Mouse (Mus musculus): ENCODE measurements at regions not wholly inside any gene's neighbourhood (a gene's known extent, or its start where the extent isn't known, plus 50 kb on each side); places are given as distances from the start of the nearest gene placed in this dataset.
"Not testable (repeated sequence)": the region's sequence is repeated elsewhere in the genome, so short reads cannot be mapped to it uniquely, and the experiment has no call there.

DNA sequence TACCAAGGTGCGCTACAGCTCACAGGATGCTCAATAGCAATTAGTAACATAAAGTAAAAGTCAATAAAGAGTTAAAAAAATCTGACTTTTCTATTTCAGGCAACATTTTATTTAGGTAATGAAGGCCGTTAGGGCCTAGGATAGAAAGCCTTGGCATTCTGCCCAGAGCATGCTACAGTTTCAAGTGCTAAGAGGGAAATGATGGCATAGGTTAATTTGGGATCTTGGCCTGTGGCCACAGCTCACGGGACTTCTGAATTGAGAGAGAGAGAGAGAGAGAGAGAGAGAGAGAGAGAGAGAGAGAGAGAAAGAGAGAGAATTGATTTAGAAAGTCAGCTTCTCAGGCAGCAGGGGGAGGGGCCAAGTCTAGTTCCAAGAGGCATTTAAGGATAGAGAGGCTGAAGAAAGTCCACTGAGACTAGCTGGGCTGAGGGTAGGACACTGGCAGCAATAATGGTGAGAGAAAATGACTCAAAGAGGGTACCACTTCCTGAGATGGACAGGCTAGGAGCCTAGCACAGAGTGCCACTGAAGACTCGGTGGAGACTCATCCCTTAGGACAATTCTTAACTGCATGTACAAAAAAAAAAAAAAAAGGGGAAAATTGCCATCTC, 52.6 kb upstream of the Klf14 start:
- DNase-seq (ENCODE audit: low spot score) = peak; percentile 25

DNA sequence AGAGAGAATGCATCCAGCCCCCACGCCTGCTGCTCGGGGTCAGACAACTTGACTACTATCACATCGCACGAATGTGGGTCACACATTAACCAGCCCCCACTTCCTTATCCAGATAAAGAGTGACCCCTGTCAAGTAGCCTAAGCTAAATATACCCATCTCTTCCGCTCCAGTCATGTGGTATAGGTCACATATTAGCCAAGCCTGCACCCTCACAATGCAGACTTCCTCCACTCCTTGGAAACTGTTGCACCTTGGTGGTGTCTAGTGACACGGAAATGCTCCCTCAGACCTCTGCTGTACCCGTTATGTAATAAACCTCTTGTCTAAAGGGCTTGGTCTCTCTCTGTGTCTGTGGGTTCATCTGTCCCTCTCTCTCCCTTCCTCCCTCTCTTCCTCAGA, 57.7 kb upstream of the Klf14 start:
- no peak for DNase-seq (ENCODE audit: low spot score)

DNA sequence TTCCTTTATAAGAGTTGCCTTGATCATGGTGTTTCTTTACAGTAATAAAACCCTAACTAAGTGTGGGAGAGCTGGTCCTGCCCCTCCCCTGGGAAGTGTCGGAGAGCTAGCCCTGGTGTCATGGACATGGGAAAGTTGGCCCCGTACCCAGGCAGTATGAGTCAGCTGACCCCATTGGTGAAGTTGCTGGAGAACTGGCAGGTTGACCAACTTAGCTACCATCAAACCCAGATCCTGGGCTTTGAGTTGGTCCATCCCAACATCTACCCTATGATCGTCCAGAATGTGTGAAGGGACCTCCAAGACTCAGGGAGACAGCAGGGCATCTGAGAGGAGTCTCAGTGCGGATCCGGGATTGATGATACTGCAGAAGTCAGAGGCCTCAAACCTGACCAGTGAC, 62.9 kb upstream of the Klf14 start:
- DNase-seq (ENCODE audit: low spot score) = no peak

DNA sequence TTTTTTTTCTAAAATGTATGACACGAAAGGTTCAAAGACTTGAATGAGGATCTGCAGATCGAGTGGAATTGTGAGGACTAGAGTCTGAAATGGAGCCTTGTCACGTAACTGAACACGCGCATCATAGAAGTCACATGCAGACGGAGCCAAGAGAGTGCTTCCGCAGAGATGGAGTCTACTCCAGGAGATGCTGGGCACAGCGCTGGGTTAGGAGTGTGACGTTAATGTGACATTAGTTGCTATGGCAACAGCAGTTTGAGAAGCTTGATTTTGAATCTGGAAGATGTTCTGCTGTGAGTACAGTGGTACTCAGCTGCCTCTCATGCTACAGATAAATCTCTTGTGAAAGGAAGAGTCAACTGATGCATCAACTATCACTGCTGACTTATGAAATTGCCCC, 70.9 kb upstream of the Klf14 start:
- DNase-seq (ENCODE audit: low spot score) = no peak

DNA sequence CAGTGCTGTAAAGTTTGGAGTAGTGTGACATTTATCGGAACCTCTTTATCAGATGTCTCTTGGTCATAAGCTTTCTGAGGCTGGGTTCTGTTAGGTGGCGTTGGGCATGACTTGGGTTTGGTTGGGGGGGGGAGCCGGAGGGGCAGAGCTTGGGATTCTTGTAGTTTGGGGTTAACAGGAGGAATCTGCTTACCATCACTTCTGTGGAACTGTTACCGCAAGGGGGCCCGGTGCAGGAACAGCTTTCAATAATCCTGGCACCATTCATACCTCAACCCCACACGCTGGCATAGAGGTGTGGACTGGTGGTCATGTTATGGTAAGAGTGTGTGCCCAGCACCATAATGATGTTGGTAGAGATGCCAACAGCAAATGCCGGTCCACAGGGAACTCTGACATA, 72.1 kb upstream of the Klf14 start:
- DNase-seq (ENCODE audit: low spot score) = no peak

DNA sequence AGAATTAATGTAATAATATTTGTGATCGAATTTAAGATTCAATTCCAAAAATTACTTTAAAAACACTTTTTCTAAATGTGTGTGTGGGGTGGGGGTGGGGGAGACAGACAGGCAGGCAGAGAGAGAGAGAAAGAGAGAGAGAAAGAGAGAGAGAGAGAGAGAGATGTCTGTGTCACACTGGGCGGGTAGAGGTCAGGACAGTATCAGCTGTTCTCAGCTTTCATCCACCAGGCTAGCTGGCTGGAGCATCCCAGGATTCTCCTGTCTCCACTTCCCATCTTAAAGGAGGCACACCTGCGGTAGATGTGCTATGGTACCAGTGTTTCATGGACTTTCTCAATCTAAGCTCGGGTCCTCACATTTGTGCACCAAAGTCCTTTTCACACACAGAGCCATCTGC, 73.3 kb upstream of the Klf14 start:
- DNase-seq (ENCODE audit: low spot score) = no peak

DNA sequence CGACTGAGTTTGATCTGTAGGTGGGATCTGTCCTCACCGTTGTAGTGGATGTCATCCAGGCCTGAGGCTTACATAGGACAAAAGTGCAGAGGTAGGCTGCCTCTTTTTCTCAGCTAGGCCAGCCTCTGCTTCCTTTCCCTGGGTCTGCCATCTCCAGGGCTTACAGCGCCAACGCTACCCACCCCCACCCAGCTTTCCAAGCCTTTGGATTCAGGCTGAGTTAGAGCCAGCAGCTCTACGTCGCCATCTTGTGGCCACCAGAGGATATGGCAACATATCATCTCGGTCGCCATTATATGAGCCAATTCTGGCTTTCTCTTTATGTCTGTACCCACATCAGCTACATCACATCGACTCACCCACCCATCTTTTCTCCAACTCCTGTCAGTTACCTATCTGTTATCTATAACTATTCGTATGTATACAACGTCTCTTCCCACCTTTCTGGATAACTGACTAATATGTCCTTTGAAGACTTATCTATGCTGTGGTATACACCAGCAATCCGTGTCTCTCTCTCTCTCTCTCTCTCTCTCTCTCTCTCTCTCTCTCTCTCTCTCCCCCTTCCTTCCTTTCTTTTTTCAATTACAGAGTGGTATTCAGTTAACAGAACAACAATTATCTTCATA, 74.2 kb upstream of the Klf14 start:
- no peak for DNase-seq (ENCODE audit: low spot score)

DNA sequence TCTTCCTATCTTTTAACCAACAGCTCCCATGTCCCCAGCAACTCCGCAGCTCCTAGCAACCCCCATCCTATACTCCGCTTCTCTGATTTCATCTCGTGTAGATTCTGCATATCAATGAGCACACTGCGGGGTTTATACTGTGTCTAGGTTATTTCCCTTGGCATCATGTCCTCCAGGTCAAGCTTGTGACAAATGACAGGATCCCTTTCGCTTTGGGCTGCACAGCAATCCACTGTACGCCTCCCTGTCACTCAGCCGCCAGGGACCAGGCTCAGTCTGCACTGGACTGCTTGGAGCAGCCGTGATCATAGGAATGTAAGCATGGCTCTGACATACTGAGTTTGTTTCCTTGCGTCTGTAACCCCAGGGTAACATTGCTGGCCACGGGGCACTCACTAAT, 75.9 kb upstream of the Klf14 start:
- DNase-seq (ENCODE audit: low spot score) = no peak

DNA sequence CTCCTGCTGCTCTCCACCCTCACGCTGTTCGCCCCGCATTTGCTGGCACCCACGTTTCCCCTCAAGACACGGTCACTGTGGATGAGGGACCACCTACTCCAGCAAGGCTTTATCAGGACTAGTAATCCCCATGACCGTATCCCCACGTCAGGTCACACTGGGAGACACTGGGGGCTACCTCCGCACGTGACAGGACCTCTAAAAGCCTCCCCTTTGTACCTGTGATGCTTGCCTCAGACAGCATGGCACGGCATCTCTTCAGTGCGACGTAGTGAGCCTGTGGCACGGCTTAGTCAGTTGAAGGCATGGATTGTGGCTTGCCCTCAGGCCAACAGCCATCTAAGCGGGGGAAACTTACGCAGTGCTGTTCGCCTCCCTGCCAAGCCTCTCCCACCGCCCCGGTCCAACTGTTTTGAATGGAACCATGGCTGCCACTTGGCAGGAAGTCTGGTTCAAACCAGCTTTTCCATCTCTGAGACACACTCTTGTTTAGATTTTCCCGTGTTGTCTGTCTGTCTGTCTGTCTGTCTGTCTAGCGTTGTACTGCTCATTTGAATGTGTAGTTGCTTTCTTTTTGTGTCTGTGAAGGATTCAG, 79.0 kb upstream of the Klf14 start:
- no peak for DNase-seq (ENCODE audit: low spot score)

DNA sequence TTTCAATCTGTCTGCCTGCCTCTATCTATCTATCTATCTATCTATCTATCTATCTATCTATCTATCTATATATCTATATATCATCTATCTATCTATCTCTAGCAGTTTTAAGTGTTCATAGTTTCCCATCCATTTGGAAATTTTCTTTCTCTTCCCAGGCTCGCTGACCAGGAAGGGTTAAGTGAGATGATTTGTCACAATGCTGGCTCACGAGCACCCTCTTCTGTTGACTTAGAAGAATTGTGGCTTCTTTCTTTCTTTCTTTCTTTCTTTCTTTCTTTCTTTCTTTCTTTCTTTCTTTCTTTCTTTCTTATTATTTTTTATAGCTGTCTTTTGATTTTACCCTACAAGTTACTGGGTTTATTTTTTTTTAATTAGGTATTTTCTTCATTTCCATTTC, 79.6 kb upstream of the Klf14 start:
- DNase-seq (ENCODE audit: low spot score) = not testable (repeated sequence)

DNA sequence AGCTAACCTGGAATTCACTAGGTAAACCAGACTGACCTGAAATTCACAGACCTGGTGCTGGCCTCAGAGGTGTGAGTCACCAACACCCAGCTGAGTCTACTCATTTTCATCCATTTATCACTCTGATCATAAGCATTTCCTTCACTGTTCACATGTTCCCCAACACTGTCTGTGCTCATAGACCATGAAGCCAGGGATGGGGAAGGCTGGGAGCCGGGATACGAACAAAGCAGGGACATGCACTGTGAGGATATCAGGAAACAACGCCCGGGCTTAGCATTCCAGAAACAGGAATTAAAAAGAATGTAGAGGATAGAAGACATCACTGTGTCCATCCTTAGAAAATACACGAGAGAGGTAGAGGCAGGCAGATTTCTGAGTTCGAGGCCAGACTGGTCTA, 80.6 kb upstream of the Klf14 start:
- no peak for DNase-seq (ENCODE audit: low spot score)

DNA sequence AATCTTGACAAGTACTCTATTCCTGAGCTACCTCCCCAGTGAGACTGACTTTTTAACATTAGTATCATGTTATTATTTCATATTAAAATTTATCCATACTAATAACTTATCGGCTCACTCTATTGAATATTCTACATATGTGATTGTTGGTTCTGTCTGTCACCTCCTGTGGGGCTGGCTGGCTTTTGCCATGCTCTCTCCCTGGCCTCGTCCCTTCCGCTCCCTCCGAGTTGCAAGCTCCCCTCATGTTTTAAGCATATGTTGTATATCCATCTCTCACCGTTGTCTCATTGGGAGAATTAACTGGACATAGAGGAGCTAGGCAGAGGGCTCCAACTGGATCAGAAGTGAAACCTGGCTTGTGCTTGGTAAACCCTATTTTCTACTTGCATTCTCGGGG, 81.9 kb upstream of the Klf14 start:
- DNase-seq (ENCODE audit: low spot score) = no peak

DNA sequence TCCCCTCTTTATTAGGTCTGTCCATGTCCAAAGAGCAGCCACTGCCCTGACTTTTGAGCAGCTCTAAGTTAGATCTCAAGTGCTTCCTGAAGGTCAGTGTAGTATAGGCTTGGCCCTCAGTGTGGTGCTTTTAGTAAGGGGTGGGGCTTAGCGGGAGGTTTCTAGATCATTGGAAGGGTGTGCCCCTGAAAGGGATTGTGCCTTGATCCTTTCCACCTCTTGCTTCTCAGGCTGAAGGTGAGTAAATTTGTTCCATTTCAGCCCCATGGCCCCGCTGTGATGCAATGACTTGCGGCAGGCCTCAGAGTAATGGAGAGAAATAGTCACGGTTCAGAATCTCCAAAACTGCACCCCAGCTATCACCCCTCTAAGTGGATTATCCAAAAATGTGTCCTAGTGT, 84.5 kb upstream of the Klf14 start:
- DNase-seq (ENCODE audit: low spot score) = no peak

DNA sequence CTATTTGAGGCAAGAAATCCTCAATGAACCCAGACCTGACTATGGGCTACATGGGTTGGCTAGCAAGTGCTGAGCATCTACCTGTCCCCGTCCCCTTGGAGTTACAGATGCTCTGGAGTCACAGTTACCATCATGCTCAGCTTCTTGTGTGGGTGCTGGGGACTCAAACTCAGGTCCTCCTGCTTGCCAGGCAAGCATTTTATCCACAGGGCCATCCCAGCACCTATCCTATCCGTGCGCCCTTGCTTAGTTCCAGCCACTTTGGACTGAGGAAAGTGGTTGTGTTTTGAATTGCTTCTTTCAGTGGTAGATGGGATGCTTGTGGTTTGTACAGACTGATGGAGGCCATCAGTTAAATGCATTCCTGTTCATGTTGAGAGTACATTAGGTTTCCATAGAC, 85.0 kb upstream of the Klf14 start:
- no peak for DNase-seq (ENCODE audit: low spot score)

DNA sequence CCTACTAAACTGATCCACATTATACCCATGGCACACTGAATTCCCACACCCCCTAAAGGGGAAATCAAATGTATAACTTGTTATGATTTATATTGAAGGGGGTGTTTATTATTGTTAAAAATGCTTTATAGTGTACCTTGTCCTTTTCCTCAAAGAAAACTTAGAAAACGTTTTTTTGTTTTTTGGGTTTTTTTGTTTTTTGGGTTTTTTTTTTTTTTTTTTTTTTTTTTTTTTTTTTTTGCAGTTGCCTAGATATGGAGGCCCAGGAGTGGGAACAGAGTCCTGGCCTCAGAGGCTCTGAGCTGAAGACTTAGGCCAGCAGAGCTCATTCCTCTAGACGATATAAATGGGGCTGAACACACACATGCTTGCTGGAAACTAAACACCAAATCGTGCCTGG, 87.3 kb upstream of the Klf14 start:
- DNase-seq (ENCODE audit: low spot score) = no peak

DNA sequence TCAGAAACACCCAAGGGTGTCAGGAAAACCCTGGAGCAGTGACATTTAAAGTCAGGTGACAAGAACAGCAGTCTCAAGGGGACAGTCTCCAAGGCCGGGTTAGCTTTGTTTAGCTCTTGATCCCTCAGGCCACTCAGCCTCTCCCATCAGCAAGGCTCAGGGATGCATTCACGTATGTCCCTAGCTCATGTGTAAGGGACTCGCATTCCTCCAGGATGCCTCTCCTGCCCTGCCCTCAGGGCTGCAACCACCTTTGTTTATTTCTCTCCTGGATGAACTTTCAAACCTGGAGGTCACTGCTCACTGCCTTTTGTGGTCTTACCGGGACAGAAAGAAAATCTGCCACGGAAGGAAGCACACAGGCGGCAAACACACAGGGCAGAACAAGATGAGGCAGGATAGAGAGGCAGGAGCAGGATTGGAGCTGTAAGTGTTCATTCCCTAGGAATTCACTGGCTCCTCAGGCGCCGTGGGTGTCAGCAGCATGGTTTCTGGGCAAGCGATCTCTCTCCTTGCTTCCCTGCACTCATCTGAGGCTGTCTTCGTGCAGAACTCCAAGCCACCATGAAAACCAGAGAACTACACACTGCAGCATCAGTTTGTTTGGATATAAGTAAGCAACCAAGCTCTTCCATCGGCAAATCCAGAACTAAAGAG, 90.2 kb upstream of the Klf14 start:
- DNase-seq (ENCODE audit: low spot score) = no peak

DNA sequence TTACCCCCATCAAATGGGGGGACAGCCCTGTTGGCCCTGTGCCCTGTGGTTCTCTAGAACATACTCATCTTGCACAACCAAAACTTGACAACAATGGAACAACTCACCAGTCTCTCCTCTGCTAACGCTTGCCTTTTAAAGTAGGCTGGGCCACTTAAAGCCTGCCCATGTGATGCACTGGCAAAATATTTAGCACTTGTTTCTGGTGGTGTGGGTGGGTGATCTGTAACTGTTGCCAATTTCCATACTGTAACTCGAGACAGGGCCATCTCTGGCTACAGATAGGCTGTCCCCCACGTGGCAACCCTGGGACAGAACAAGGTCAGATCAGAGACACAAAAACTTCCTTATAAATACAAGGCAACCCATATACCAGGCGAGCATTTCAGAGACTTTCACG, 92.0 kb upstream of the Klf14 start:
- no peak for DNase-seq (ENCODE audit: low spot score)

DNA sequence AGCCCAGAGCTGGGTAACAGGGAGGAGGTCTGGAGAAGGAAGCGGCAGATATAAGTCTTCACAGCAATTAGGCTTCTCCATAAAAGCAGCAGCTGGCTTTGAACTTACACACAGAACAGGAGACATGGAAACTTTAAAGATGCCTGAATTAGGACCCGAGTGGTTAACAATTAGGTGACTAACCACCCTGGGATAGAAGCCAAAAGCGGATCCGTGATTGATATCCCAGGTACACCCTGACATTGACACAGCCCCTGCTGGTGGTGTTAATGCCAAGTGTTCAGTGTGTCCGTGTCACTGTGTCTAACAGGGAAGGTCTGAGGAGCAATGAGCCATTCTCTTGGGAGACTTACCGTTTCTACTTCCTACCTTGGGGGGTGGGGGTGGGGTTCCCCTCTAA, 92.9 kb upstream of the Klf14 start:
- DNase-seq (ENCODE audit: low spot score) = no peak

DNA sequence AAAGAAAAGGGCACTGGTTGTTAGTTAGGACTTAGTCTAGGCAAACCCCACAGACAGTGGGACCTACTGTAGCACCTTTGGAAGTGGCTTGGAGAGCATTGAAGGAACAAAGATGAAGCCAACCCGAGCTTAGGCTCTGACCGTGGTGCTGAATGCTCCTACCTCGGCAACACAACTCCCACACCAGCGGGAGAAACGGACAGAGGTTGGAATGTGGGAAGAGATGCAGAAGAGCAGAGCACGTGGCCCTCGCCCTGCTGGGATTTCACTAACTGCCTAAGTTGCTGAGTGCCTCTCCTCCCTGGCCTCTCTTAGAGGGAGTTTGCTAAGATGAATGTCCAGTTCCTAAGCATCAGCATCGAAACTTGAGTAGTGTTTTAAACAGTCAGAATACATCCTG, 94.1 kb upstream of the Klf14 start:
- DNase-seq (ENCODE audit: low spot score) = no peak

DNA sequence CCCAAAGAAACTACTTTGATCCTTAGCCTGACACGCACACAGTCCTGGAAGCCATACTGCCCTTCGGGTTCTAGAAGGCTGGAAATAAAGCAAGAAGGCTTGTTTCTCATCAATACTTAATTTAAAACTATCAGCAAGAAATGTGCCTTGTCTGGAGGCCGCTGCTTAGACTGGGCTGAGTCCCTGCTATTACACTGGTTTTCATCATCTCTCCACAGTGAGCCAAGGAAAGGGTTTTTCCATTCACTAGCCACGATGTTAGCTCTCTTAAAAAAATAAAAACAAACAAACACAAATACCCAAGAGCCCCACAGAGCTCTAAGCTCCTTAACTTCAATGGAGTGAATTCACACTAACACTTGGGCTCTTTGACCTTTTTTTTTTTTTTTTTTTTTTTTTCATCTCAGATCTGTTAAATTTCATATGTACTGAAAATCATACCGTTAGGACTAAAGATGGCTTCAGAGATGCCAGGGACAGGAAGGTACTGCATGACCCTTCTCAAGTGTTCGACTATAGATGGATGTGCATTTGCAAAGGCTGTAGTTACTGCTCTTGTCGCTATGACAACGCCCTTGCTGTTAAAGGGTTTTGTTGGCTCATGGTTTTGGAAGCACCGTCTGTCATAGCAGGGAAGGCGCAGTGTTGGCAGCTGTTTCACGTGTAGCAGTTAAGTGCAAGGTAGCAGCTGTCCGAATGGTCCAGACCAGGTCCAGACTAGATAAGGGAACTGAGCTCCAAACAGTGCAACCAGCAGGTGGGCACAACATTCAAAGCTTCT, 98.1 kb upstream of the Klf14 start:
- DNase-seq (ENCODE audit: low spot score) = no peak

DNA sequence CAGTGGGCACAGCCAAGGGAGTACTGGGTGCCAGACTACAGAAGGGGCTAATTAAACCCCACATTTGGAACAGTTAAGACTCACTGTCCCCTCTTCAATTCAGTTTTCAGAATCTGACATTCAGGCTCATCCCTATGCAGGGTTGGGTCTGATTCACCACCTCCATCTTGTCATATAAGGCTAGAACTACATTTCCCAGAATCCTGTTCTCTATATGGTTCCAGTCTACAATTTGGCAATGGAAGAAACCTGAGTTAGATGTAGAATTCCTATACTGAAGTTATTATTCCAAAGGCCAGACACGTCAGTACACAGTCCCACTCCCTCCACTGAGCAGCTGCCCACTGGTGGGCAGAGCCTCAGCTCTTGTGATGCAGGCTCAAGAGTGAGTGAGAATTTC, 99.4 kb upstream of the Klf14 start:
- no peak for DNase-seq (ENCODE audit: low spot score)

DNA sequence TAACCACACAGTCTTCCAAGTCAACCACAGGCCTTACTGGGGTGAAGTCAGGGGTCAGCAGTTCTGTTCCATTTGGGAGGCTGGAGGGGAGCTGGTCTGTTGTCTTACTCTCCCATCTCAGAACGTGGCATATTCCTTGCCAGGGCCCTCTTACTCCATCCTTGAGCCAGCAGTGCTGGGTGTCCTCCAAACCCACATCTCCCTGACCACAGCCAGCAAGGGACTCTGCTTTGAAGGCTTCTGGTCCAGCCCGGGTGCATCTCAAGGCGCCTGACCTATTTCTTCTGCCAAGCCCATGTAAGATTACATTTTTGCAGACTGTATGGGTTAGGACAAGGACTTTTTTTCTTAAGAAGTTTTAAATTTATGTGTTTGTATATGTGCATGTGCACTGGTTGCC, 100.1 kb upstream of the Klf14 start:
- no peak for DNase-seq (ENCODE audit: low spot score)

DNA sequence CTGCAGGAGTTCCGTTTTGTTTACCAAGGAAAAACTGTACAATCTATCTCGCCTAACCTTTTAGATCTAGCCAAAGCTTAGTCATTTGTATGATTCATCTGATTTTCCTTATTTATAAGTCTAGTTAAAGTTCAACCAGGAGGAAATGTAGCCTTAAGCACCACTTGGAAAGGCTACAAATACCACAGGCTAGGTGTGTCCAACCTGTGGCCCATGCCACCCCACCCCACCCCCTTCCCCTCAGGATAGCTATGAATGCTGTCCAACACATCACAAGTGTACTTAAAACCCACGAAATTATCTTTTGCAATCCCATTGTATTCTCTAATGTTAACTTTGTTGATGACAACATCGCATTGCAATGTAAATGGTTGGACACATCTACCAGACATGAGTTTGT, 102.9 kb upstream of the Klf14 start:
- DNase-seq (ENCODE audit: low spot score) = no peak
